Comparison of ENCODE assay signal across 7 mouse cellular contexts in genomic region chr6:29649494-29650169, GRCm38 (mm10). TPM values are rescaled to one million over a fixed set of nuclear protein-coding genes. Genes with fewer than 3 reads are reported as not detected.
DNase-seq lines count a peak whose midpoint lies in the region; ATAC-seq and TF ChIP-seq lines count a peak whose summit lies in the region.

No protein-coding gene starts in this region.

- peak; percentile 78 for ATAC-seq in forebrain, postnatal 0 days
- peak; percentile 71 for ATAC-seq in hindbrain, postnatal 0 days
- peak; percentile 99 for ATAC-seq in megakaryocyte progenitor cell, adult 5-6 weeks (replicated peaks; ENCODE audit: poor library complexity)

- DNase-seq in R1 (ENCODE audit: low read depth, low spot score) = peak; percentile 89
- DNase-seq in cerebellum, adult 11-12 months = peak; percentile 69
- DNase-seq in forebrain, postnatal 0 days = peak; percentile 90
- DNase-seq in hindbrain, postnatal 0 days (ENCODE audit: low spot score) = peak; percentile 90
- peak; percentile 74 for DNase-seq in left cerebral cortex, adult 11 months (ENCODE audit: low spot score)

- H3K9me3 ChIP-seq in forebrain, postnatal 0 days (ENCODE audit: low read length) = no peaks in the 10 kb centered on the region
- H3K9me3 ChIP-seq in hindbrain, postnatal 0 days (ENCODE audit: low read length) = no peaks in the 10 kb centered on the region

- peak; percentile 91 for TF ChIP-seq CTCF in forebrain, postnatal 0 days (IDR thresholded peaks at IDR 0.05; ENCODE audit: low read depth)
- peak; percentile 95 for TF ChIP-seq CTCF in hindbrain, postnatal 0 days (IDR thresholded peaks at IDR 0.05; ENCODE audit: low read depth)
- peak; percentile 86; the same call in 1 of the 2 replicates for TF ChIP-seq CTCF in small intestine, adult 2 months (IDR thresholded peaks at IDR 0.05; ENCODE audit: extremely low read depth, insufficient read length, insufficient replicate concordance, low read depth, low read length)

- no peaks in the 10 kb centered on the region for H3K36me3 ChIP-seq in forebrain, postnatal 0 days (ENCODE audit: insufficient read depth)
- no peaks in the 10 kb centered on the region for H3K36me3 ChIP-seq in hindbrain, postnatal 0 days (ENCODE audit: insufficient read depth, low read length)
- no peaks in the 10 kb centered on the region for H3K36me3 ChIP-seq in small intestine, adult 2 months (ENCODE audit: control insufficient read depth, insufficient read depth, low read length)

- no peaks in the 10 kb centered on the region for H3K4me1 ChIP-seq in forebrain, postnatal 0 days (ENCODE audit: insufficient read depth)
- H3K4me1 ChIP-seq in hindbrain, postnatal 0 days (ENCODE audit: insufficient read depth, low read length) = no peaks in the 10 kb centered on the region
- H3K4me1 ChIP-seq in small intestine, adult 2 months (ENCODE audit: control insufficient read depth, insufficient read depth, insufficient read length, low read length) = no peaks in the 10 kb centered on the region

- no peak overlapping the region for H3K4me3 ChIP-seq in forebrain, postnatal 0 days (ENCODE audit: low read depth, low read length)
- no peak overlapping the region for H3K4me3 ChIP-seq in hindbrain, postnatal 0 days (ENCODE audit: low read length)
- H3K4me3 ChIP-seq in small intestine, adult 2 months (ENCODE audit: low read depth, low read length) = no peak overlapping the region

- 29% methylated on average over 14 of the region's 14 CpGs for WGBS in forebrain, postnatal 0 days
- WGBS in hindbrain, postnatal 0 days = 34% methylated on average over 14 of the region's 14 CpGs
- WGBS in small intestine, adult 2 months = 27% methylated on average over 14 of the region's 14 CpGs

- no peak overlapping the region for H3K4me2 ChIP-seq in forebrain, postnatal 0 days (ENCODE audit: low read depth)
- no peak overlapping the region for H3K4me2 ChIP-seq in hindbrain, postnatal 0 days (ENCODE audit: low read depth, low read length)

- no peak overlapping the region for H3K27ac ChIP-seq in forebrain, postnatal 0 days (ENCODE audit: low read depth, low read length)
- H3K27ac ChIP-seq in hindbrain, postnatal 0 days = no peak overlapping the region
- no peak overlapping the region for H3K27ac ChIP-seq in small intestine, adult 2 months (ENCODE audit: insufficient read depth, low read depth, low read length)

- no peak overlapping the region for H3K9ac ChIP-seq in forebrain, postnatal 0 days
- no peak overlapping the region for H3K9ac ChIP-seq in hindbrain, postnatal 0 days (replicated peaks; ENCODE audit: low read length)

- TF ChIP-seq POLR2A in small intestine, adult 2 months (IDR thresholded peaks at IDR 0.05; ENCODE audit: low read depth, low read length) = no peak

- no peaks in the 10 kb centered on the region for H3K27me3 ChIP-seq in forebrain, postnatal 0 days (ENCODE audit: insufficient read depth, low read length)
- no peaks in the 10 kb centered on the region for H3K27me3 ChIP-seq in hindbrain, postnatal 0 days (ENCODE audit: insufficient read depth, low read length)
- no peaks in the 10 kb centered on the region for H3K27me3 ChIP-seq in small intestine, adult 2 months (ENCODE audit: control insufficient read depth, insufficient read depth, low read length)

RNA-seq across cellular contexts. Expression of gene Tnpo3, which starts 39.9 kb away (rescaled TPM):
- total RNA-seq in forebrain, postnatal 0 days (2014; rRNA removed) = 103 and 105 TPM in 2 replicates
- 56.0 and 69.4 TPM in 2 replicates for polyA plus RNA-seq in forebrain, postnatal 0 days (2015; fragmentation: Nextera tagmentation; extraction: Ambion mirVana)
- 79.2 and 81.8 TPM in 2 replicates for total RNA-seq in hindbrain, postnatal 0 days (2014; rRNA removed)
- 56.7 and 57.3 TPM in 2 replicates for polyA plus RNA-seq in hindbrain, postnatal 0 days (2015; fragmentation: Nextera tagmentation; extraction: Ambion mirVana)
- total RNA-seq in megakaryocyte progenitor cell, adult 5-6 weeks (2015) = 61.7 and 79.3 TPM in 2 replicates
- total RNA-seq in megakaryocyte progenitor cell, adult 5-6 weeks (2017) = 61.9 and 74.2 TPM in 2 replicates
- polyA plus RNA-seq in small intestine, adult 2 months (2012; rRNA removed) = 6.4 and 16.9 TPM in 2 replicates

RNA-seq across cellular contexts. Expression of gene Tspan33, which starts 44.4 kb away (rescaled TPM):
- 7.6 and 12.5 TPM in 2 replicates for total RNA-seq in forebrain, postnatal 0 days (2014; rRNA removed)
- polyA plus RNA-seq in forebrain, postnatal 0 days (2015; fragmentation: Nextera tagmentation; extraction: Ambion mirVana) = 6.8 and 9.4 TPM in 2 replicates
- 23.9 and 26.0 TPM in 2 replicates for total RNA-seq in hindbrain, postnatal 0 days (2014; rRNA removed)
- 15.4 and 15.5 TPM in 2 replicates for polyA plus RNA-seq in hindbrain, postnatal 0 days (2015; fragmentation: Nextera tagmentation; extraction: Ambion mirVana)
- total RNA-seq in megakaryocyte progenitor cell, adult 5-6 weeks (2015) = 4.6 and 5.4 TPM in 2 replicates
- total RNA-seq in megakaryocyte progenitor cell, adult 5-6 weeks (2017) = 3.7 and 5.8 TPM in 2 replicates
- polyA plus RNA-seq in small intestine, adult 2 months (2012; rRNA removed) = 1.8 and 3.2 TPM in 2 replicates
